Mouse (Mus musculus): ENCODE measurements at regions not wholly inside any gene's neighbourhood (a gene's known extent, or its start where the extent isn't known, plus 50 kb on each side); places are given as distances from the start of the nearest gene placed in this dataset.

- TF ChIP-seq GATA1 (IDR thresholded peaks at IDR 0.05; ENCODE audit: low read length) (no peak), TAL1 (IDR thresholded peaks at IDR 0.05; ENCODE audit: low read length) (no peak)
Measured at GRCm38 (mm10) chr17:4353018-4353417, 641.1 kb upstream of the Arid1b start.
